Mouse (Mus musculus): ENCODE measurements around the gene Ifitm1.
"Not testable (repeated sequence)": the region's sequence is repeated elsewhere in the genome, so short reads cannot be mapped to it uniquely, and the experiment has no call there.

Ifitm1 gene

DNA sequence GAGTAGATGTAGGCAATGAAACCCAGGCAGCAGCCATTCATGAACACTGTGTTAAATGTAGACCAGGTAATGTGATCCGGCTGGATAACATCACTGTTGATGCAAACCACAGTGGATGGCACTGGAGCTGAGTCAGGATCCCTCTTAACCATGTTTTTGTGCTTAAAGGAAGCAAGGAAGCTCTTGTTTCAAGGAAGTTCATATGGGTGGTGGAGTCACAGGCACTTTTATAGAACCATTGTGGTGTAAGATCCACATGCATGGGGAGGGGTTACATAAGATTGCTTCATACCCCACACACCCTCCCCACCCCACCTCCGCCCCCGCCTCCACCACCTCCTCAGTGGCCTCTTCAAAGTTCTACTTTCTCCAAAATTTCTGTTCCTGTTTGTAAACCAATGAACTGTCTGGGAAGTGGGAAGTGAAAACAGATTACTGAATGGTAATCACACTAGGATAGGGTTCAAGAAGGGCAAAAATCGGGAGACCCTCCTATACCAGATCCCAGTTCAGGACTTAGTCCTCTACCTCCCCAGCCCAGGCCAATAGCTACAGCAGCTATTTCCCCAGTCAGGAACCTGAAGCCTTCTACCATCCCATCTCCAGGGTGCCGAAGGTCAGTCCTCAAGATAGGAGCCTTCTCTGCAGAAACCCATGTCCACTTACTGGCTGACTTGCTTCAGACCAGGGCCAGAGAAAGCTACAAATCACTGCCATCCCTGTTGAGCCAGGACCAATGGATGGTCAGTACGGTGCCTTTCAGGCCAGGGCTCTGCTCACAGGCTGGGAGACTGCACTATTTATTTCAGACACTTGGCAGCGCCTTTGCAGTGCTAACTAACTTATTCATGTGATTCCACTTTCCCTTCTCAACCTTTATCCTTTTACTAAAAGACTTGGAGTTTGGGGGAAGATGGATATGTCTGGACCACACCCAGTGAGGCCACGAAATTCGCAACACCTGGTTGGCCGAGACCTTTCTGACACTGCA, 50.0 kb downstream of the Ifitm1 start:
- DNase-seq (ENCODE audit: low spot score in 2 of 2) = no peak

DNA sequence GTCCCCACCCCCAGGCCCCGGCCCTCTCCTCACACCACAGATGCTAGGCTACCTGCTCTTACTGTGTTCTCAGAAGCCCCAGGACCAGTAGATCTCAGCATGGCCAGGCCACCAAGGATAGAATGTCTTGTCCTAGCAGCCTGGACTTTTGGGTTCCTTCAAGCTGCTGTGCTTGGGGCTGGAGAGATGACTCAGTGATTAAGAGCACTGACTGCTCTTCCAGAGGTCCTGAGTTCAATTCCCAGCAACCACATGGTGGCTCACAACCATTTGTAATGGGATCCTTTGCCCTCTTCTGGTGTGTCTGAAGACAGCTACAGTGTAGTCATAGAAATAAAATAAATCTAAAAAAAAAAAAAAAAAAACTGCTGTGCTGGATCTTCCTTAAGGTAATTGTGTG, 50.8 kb downstream of the Ifitm1 start, which contains the start of gene Ifitm6:
Gene Ifitm6, minus strand, starts transcription at position 101 of the 400 bp plus-strand sequence.
- not testable (repeated sequence) for DNase-seq (ENCODE audit: low spot score in 2 of 2)

DNA sequence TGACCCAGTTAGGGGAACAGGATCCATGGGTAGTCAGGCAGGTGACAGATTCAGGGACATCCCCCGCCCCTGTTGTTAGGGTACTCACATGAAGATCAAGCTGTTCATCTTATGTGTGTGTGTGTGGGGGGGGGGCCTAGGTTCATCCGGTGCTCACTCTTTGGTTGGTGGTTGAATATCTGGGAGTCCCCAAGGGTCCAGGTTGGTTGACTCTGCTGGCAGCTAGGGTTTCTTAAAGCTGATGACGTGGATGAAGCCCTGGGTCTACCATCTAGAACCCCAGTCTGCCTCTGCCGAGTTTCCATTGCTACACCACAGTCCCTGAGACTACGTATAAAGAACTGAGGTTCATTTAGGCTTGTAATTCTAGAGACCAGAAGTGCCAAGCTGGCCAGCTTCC, 52.0 kb downstream of the Ifitm1 start:
- DNase-seq (ENCODE audit: low spot score in 2 of 2) = no peak

Data from spleen, postnatal 10 days (tissue).